Mouse (Mus musculus) ES-E14 (cell line): ENCODE results near the gene Fndc3b. TPM values are rescaled to one million over a fixed set of nuclear protein-coding genes. Genes with fewer than 3 reads are reported as not detected.

Source experiments
- DNase-seq: peaks from one replicate; pipeline ENCODE4 v3.0.0-alpha.2; 2013; ENCODE audit warnings: low read depth, low spot score
- H3K27ac ChIP-seq: 2 replicates; pipeline ENCODE4 v1.5.1; 2012; ENCODE audit warnings: low read depth, mild to moderate bottlenecking, low read length, moderate library complexity, mixed read lengths; ENCODE audit not compliant: poor library complexity, insufficient read depth, severe bottlenecking
- H3K36me3 ChIP-seq: 2 replicates; pipeline ENCODE4 v1.6.1; 2012; ENCODE audit warnings: mild to moderate bottlenecking, low read length, moderate library complexity, mixed read lengths; ENCODE audit not compliant: control insufficient read depth, poor library complexity, insufficient read depth, severe bottlenecking
- H3K4me1 ChIP-seq, 2 experiments: fragments of 150-350 bp in 1 of 2; sonication (generic) in 1 of 2; 2 replicates each; pipeline ENCODE4 v1.6.1; 2012; ENCODE audit warnings: low read length in 2 of 2, mild to moderate bottlenecking in 1 of 2, mixed read lengths in 1 of 2; ENCODE audit not compliant: control insufficient read depth in 2 of 2, insufficient read depth in 2 of 2, poor library complexity in 1 of 2
- H3K4me3 ChIP-seq, 2 experiments: fragments of 150-350 bp in 1 of 2; sonication (generic) in 1 of 2; 2 replicates each; pipeline ENCODE4 v1.5.1; 2012; ENCODE audit warnings: low read length in 2 of 2, low read depth in 1 of 2, mild to moderate bottlenecking in 1 of 2, mixed read lengths in 1 of 2; ENCODE audit not compliant: insufficient read depth in 1 of 2, poor library complexity in 1 of 2, severe bottlenecking in 1 of 2
- H3K9ac ChIP-seq: 2 replicates; pipeline ENCODE4 v1.6.1; 2012; ENCODE audit warnings: low read depth, mild to moderate bottlenecking, low read length, mixed read lengths; ENCODE audit not compliant: poor library complexity, insufficient read depth, severe bottlenecking
- H3K9me3 ChIP-seq: fragments of 150-350 bp; sonication (generic); 2 replicates; pipeline ENCODE4 v1.6.1; 2012; ENCODE audit warnings: low read depth, mild to moderate bottlenecking, low read length; ENCODE audit not compliant: control insufficient read depth, insufficient read depth
- CHD2 ChIP-seq: IDR thresholded peaks from 2 replicates; pipeline ENCODE4 v1.6.1; 2014; ENCODE audit warnings: mild to moderate bottlenecking, low read depth, low read length, inconsistent platforms
- HCFC1 ChIP-seq: IDR thresholded peaks from 2 replicates; pipeline ENCODE4 v1.6.1; 2012; ENCODE audit warnings: low read length, inconsistent platforms, borderline replicate concordance; ENCODE audit not compliant: insufficient read depth
- MAFK ChIP-seq: IDR thresholded peaks from 2 replicates; pipeline ENCODE4 v1.6.1; 2014; ENCODE audit warnings: mild to moderate bottlenecking, low read depth, low read length, inconsistent platforms; ENCODE audit not compliant: insufficient read depth
- ZC3H11A ChIP-seq: IDR thresholded peaks from 2 replicates; pipeline ENCODE4 v1.6.1; 2012; ENCODE audit warnings: low read depth, mild to moderate bottlenecking, inconsistent platforms, low read length, borderline replicate concordance
- ZNF384 ChIP-seq: IDR thresholded peaks from 2 replicates; pipeline ENCODE4 v1.6.1; 2012; ENCODE audit warnings: low read depth, low read length, inconsistent platforms
- in situ Hi-C, 2 experiments: fragments of 600-800 bp; cut with MboI; formaldehyde crosslinking; loops; one replicate each; pipeline ENCODE4 v1.15.1; 2025; ENCODE audit warnings: low sequenced_read_pairs in 2 of 2, inconsistent platforms in 1 of 2; ENCODE audit not compliant: unreplicated experiment in 2 of 2
- total RNA-seq: library from RNA; depleted of rRNA; stranded (reverse); fragments of 300-350 nt; gene quantifications from 2 replicates; pipeline ENCODE4 v1.2.3, GENCODE M21; 2012

Fndc3b gene
- total RNA-seq, 1 experiment: 16.6 TPM

- in situ Hi-C loops: no loop called here
- no peaks in the 10 kb centered on the region; a peak in 2 of 4 replicates for H3K4me1 ChIP-seq
These were observed 99.1 kb downstream of the Fndc3b start for GRCm38 (mm10) chr3:27611986-27612385.

GRCm38 (mm10) chr3:27610547-27610946, 100.6 kb downstream of the Fndc3b start:
- Histone ChIP-seq H3K36me3 (peaks cover 2% of the 10 kb centered on the region; the same call in 1 of the 2 replicates), H3K9ac (no peak overlapping the region), H3K4me3 (no peak overlapping the region), H3K9me3 (no peaks in the 10 kb centered on the region), H3K27ac (no peak overlapping the region), H3K4me1 (no peaks in the 10 kb centered on the region; a peak in 2 of 4 replicates)
- in situ Hi-C loops: no loop called here
- TF ChIP-seq CHD2: no peak
- TF ChIP-seq ZC3H11A: no peak
- TF ChIP-seq HCFC1: no peak
- TF ChIP-seq ZNF384: no peak
- no peak for TF ChIP-seq MAFK
- DNase-seq: no peak

More at GRCm38 (mm10) chr3:27611986-27612385, 99.1 kb downstream of the Fndc3b start:
- H3K36me3 ChIP-seq: peaks cover 2% of the 10 kb centered on the region; the same call in 1 of the 2 replicates
- no peak overlapping the region for H3K27ac ChIP-seq
- TF ChIP-seq HCFC1 (no peak), ZNF384 (no peak), MAFK (no peak), ZC3H11A (no peak), CHD2 (no peak)
- no peak overlapping the region for H3K9ac ChIP-seq
- no peak for DNase-seq
- H3K9me3 ChIP-seq: no peaks in the 10 kb centered on the region
- no peak overlapping the region for H3K4me3 ChIP-seq

- Histone ChIP-seq H3K9me3 (no peaks in the 10 kb centered on the region), H3K27ac (no peak overlapping the region), H3K36me3 (peaks cover 2% of the 10 kb centered on the region; the same call in 1 of the 2 replicates), H3K4me1 (no peaks in the 10 kb centered on the region; a peak in 2 of 4 replicates), H3K9ac (no peak overlapping the region), H3K4me3 (no peak overlapping the region)
- in situ Hi-C loops: no loop called here
- TF ChIP-seq ZC3H11A (no peak), ZNF384 (no peak), HCFC1 (no peak), MAFK (no peak), CHD2 (no peak)
- DNase-seq: no peak
These were observed 101.0 kb downstream of the Fndc3b start for GRCm38 (mm10) chr3:27610089-27610488.

GRCm38 (mm10) chr3:27607796-27608151, 103.3 kb downstream of the Fndc3b start:
- TF ChIP-seq ZC3H11A: no peak
- TF ChIP-seq ZNF384: no peak
- no peak for TF ChIP-seq MAFK
- no peak for TF ChIP-seq HCFC1
- no peak for TF ChIP-seq CHD2
- no peaks in the 10 kb centered on the region for H3K36me3 ChIP-seq
- no peak for DNase-seq
- H3K9me3 ChIP-seq: no peaks in the 10 kb centered on the region
- H3K4me1 ChIP-seq: peaks cover 0 to 2% of the 10 kb centered on the region in 2 experiments; a peak in 2 of 4 replicates
- in situ Hi-C loops: no loop called here
- H3K27ac ChIP-seq: no peak overlapping the region
- H3K4me3 ChIP-seq: no peak overlapping the region
- no peak overlapping the region for H3K9ac ChIP-seq
